Mouse (Mus musculus): ENCODE data around the gene Sipa1l3. TPM values are rescaled to one million over a fixed set of nuclear protein-coding genes. Genes with fewer than 3 reads are reported as not detected.

Gene Sipa1l3
- polyA plus RNA-seq, 1 experiment: 30.3 TPM

- TF ChIP-seq POLR2A (IDR thresholded peaks at IDR 0.05; ENCODE audit: low read depth, low read length): no peak
- TF ChIP-seq CTCF (IDR thresholded peaks at IDR 0.05; ENCODE audit: extremely low read depth, insufficient read depth, insufficient read length, insufficient replicate concordance): no peak
- Histone ChIP-seq H3K27me3 (ENCODE audit: control insufficient read depth, insufficient read depth, low read length) (no peaks in the 10 kb centered on the region), H3K36me3 (ENCODE audit: control insufficient read depth, insufficient read depth, low read length) (no peaks in the 10 kb centered on the region), H3K4me3 (ENCODE audit: extremely low read depth, insufficient read depth, insufficient read length) (no peak overlapping the region), H3K27ac (ENCODE audit: insufficient read depth, low read length) (no peak overlapping the region), H3K4me1 (ENCODE audit: control insufficient read depth, insufficient read depth, insufficient read length) (no peaks in the 10 kb centered on the region)
- no peak for DNase-seq (ENCODE audit: low read depth in 1 of 2, low spot score in 2 of 2)
- 90% methylated on average over 5 of the region's 5 CpGs for WGBS
These were observed 68.3 kb downstream of the Sipa1l3 start for GRCm38 (mm10) chr7:29450175-29450574.

GRCm38 (mm10) chr7:29448830-29449229 lies 69.6 kb downstream of the Sipa1l3 start:
- Histone ChIP-seq H3K36me3 (ENCODE audit: control insufficient read depth, insufficient read depth, low read length) (no peaks in the 10 kb centered on the region), H3K27me3 (ENCODE audit: control insufficient read depth, insufficient read depth, low read length) (no peaks in the 10 kb centered on the region), H3K27ac (ENCODE audit: insufficient read depth, low read length) (no peak overlapping the region), H3K4me1 (ENCODE audit: control insufficient read depth, insufficient read depth, insufficient read length) (no peaks in the 10 kb centered on the region), H3K4me3 (ENCODE audit: extremely low read depth, insufficient read depth, insufficient read length) (no peak overlapping the region)
- WGBS: 89% methylated on average over 6 of the region's 6 CpGs
- no peak for DNase-seq (ENCODE audit: low read depth in 1 of 2, low spot score in 2 of 2)
- TF ChIP-seq CTCF (IDR thresholded peaks at IDR 0.05; ENCODE audit: extremely low read depth, insufficient read depth, insufficient read length, insufficient replicate concordance) (no peak), POLR2A (IDR thresholded peaks at IDR 0.05; ENCODE audit: low read depth, low read length) (no peak)

- H3K27ac ChIP-seq (ENCODE audit: insufficient read depth, low read length): no peak overlapping the region
- TF ChIP-seq CTCF (IDR thresholded peaks at IDR 0.05; ENCODE audit: extremely low read depth, insufficient read depth, insufficient read length, insufficient replicate concordance) (no peak), POLR2A (IDR thresholded peaks at IDR 0.05; ENCODE audit: low read depth, low read length) (no peak)
- WGBS: 58% methylated on average over 11 of the region's 11 CpGs
These were observed 71.2 kb downstream of the Sipa1l3 start for GRCm38 (mm10) chr7:29447147-29447829.

DNA sequence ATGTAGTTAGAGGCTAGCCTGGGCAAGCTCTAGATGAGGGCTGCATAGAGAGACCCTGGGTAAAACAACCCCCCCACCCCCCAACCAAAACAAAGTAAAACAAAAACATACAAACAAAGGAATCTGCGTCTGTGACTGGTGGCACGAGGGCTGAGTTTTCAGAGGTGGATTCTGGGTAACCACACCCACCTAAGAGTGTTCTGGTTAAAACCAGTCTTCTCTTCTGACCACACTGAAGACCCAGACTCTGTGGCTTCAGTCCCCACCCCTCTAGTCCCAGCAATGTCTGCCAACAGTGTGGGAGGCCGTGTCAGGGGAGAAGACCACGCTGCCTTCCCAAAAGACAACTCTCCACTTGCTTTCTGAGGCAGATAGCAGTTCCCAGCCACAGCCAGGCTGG lies 72.3 kb downstream of the Sipa1l3 start:
- H3K27me3 ChIP-seq (ENCODE audit: control insufficient read depth, insufficient read depth, low read length): no peaks in the 10 kb centered on the region
- no peaks in the 10 kb centered on the region for H3K36me3 ChIP-seq (ENCODE audit: control insufficient read depth, insufficient read depth, low read length)
- TF ChIP-seq CTCF (IDR thresholded peaks at IDR 0.05; ENCODE audit: extremely low read depth, insufficient read depth, insufficient read length, insufficient replicate concordance) (no peak), POLR2A (IDR thresholded peaks at IDR 0.05; ENCODE audit: low read depth, low read length) (no peak)
- H3K4me1 ChIP-seq (ENCODE audit: control insufficient read depth, insufficient read depth, insufficient read length): no peaks in the 10 kb centered on the region
- 84% methylated on average over 4 of the region's 4 CpGs for WGBS
- H3K27ac ChIP-seq (ENCODE audit: insufficient read depth, low read length): no peak overlapping the region
- H3K4me3 ChIP-seq (ENCODE audit: extremely low read depth, insufficient read depth, insufficient read length): no peak overlapping the region
- no peak for DNase-seq (ENCODE audit: low read depth in 1 of 2, low spot score in 2 of 2)

More at GRCm38 (mm10) chr7:29447147-29447829, 71.2 kb downstream of the Sipa1l3 start:
- H3K4me1 ChIP-seq (ENCODE audit: control insufficient read depth, insufficient read depth, insufficient read length): no peaks in the 10 kb centered on the region
- no peak overlapping the region for H3K4me3 ChIP-seq (ENCODE audit: extremely low read depth, insufficient read depth, insufficient read length)
- H3K27me3 ChIP-seq (ENCODE audit: control insufficient read depth, insufficient read depth, low read length): no peaks in the 10 kb centered on the region
- H3K36me3 ChIP-seq (ENCODE audit: control insufficient read depth, insufficient read depth, low read length): no peaks in the 10 kb centered on the region
- DNase-seq (ENCODE audit: low read depth in 1 of 2, low spot score in 2 of 2): no peak

DNA sequence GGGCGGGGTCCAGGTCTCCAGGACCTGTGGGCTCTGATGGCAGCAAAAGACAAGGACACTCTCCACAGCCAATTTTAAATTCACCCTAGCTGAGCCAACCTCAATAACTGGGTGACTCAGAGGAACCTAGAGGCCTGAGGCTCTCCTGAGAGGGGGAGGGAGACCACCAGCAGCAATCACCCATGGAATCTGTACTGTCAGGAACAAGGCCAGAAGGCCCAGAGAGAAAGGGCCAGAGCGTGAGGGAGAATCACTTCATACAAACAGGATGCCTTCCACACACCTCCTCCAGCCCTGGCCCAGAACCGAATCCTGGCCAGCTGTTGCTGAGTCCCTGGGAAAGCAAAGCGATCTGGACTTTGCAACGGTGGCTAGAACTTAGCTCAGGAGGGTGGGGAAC lies 73.9 kb downstream of the Sipa1l3 start:
- no peak for TF ChIP-seq CTCF (IDR thresholded peaks at IDR 0.05; ENCODE audit: extremely low read depth, insufficient read depth, insufficient read length, insufficient replicate concordance)
- no peak for TF ChIP-seq POLR2A (IDR thresholded peaks at IDR 0.05; ENCODE audit: low read depth, low read length)
- Histone ChIP-seq H3K27me3 (ENCODE audit: control insufficient read depth, insufficient read depth, low read length) (no peaks in the 10 kb centered on the region), H3K4me3 (ENCODE audit: extremely low read depth, insufficient read depth, insufficient read length) (no peak overlapping the region), H3K4me1 (ENCODE audit: control insufficient read depth, insufficient read depth, insufficient read length) (no peaks in the 10 kb centered on the region), H3K36me3 (ENCODE audit: control insufficient read depth, insufficient read depth, low read length) (no peaks in the 10 kb centered on the region), H3K27ac (ENCODE audit: insufficient read depth, low read length) (no peak overlapping the region)
- WGBS: 90% methylated on average over 5 of the region's 5 CpGs
- DNase-seq (ENCODE audit: low read depth in 1 of 2, low spot score in 2 of 2): no peak

- Histone ChIP-seq H3K27ac (ENCODE audit: insufficient read depth, low read length) (no peak overlapping the region), H3K36me3 (ENCODE audit: control insufficient read depth, insufficient read depth, low read length) (no peaks in the 10 kb centered on the region), H3K4me1 (ENCODE audit: control insufficient read depth, insufficient read depth, insufficient read length) (no peaks in the 10 kb centered on the region), H3K27me3 (ENCODE audit: control insufficient read depth, insufficient read depth, low read length) (no peaks in the 10 kb centered on the region), H3K4me3 (ENCODE audit: extremely low read depth, insufficient read depth, insufficient read length) (no peak overlapping the region)
- no peak for TF ChIP-seq POLR2A (IDR thresholded peaks at IDR 0.05; ENCODE audit: low read depth, low read length)
- no peak for TF ChIP-seq CTCF (IDR thresholded peaks at IDR 0.05; ENCODE audit: extremely low read depth, insufficient read depth, insufficient read length, insufficient replicate concordance)
- 64% methylated on average over 2 of the region's 2 CpGs for WGBS
- DNase-seq (ENCODE audit: low read depth in 1 of 2, low spot score in 2 of 2): no peak
These were observed 74.4 kb downstream of the Sipa1l3 start for GRCm38 (mm10) chr7:29444070-29444469.

- Histone ChIP-seq H3K27ac (ENCODE audit: insufficient read depth, low read length) (no peak overlapping the region), H3K4me3 (ENCODE audit: extremely low read depth, insufficient read depth, insufficient read length) (no peak overlapping the region), H3K36me3 (ENCODE audit: control insufficient read depth, insufficient read depth, low read length) (no peaks in the 10 kb centered on the region), H3K27me3 (ENCODE audit: control insufficient read depth, insufficient read depth, low read length) (no peaks in the 10 kb centered on the region), H3K4me1 (ENCODE audit: control insufficient read depth, insufficient read depth, insufficient read length) (no peaks in the 10 kb centered on the region)
- WGBS: 80% methylated on average over 9 of the region's 9 CpGs
- DNase-seq (ENCODE audit: low read depth in 1 of 2, low spot score in 2 of 2): no peak
- TF ChIP-seq POLR2A (IDR thresholded peaks at IDR 0.05; ENCODE audit: low read depth, low read length) (no peak), CTCF (IDR thresholded peaks at IDR 0.05; ENCODE audit: extremely low read depth, insufficient read depth, insufficient read length, insufficient replicate concordance) (no peak)
These were observed 76.6 kb downstream of the Sipa1l3 start for GRCm38 (mm10) chr7:29441793-29442192.

All from spleen, adult 2 months (tissue).